10 mouse cellular contexts compared by ENCODE assay signal in the genomic region with DNA sequence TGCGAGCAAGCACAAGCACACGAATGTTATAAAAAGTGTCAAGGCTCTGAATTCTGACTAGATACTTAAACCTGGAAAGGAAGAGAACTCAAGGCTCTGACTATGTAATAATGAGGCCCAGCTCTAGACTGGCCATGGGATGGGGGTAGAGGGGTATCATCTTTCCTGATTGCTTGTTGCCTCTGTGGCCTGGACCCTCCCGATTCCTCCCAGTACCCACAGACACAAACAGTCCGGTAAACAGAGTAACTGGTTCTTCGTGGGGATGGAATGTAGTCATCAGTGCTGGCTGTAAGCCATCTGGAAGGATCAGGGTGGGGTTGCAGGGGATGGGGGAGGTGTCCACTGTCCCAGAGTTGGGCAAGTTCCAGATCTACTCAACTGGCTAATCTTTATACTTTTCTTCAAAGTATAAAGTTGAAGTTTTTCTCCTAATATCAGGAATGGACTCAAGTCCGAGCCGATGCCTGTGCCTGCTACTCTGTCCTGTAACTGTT. TPM values are rescaled to one million over a fixed set of nuclear protein-coding genes. Genes with fewer than 3 reads are reported as not detected.
DNase-seq lines count a peak whose midpoint lies in the region; ATAC-seq and TF ChIP-seq lines count a peak whose summit lies in the region.
"Had no signal": no experiment of that assay in that cellular context is flagged by ENCODE, and none has a peak within 500 bp of the region (broad histone marks: within the 10 kb centered on the region; RNA-seq: fewer than 3 reads in every experiment).

No protein-coding gene starts in this region.

- no peaks in the 10 kb centered on the region for H3K27me3 ChIP-seq in lung, embryonic 16.5 days (ENCODE audit: control insufficient read depth, insufficient read depth, low read depth, low read length)
- H3K27me3 ChIP-seq in stomach, embryonic 15.5 days (replicated peaks) = no peaks in the 10 kb centered on the region
- H3K27me3 ChIP-seq: neural tube, embryonic 15.5 days had no signal

- TF ChIP-seq CTCF in embryonic fibroblast, embryonic 13.5 days (IDR thresholded peaks at IDR 0.05; ENCODE audit: borderline replicate concordance, insufficient read depth, low read length) = no peak

- no peak overlapping the region for H3K4me3 ChIP-seq in lung, embryonic 16.5 days (ENCODE audit: low read length)
- no peak overlapping the region for H3K4me3 ChIP-seq in embryonic fibroblast, embryonic 13.5 days (ENCODE audit: insufficient read depth, low read length)
- no peak overlapping the region for H3K4me3 ChIP-seq in stomach, embryonic 15.5 days (replicated peaks)
- H3K4me3 ChIP-seq: neural tube, embryonic 15.5 days had no signal

- no peak overlapping the region for H3K9ac ChIP-seq in lung, embryonic 16.5 days (ENCODE audit: low read length)
- no peak overlapping the region for H3K9ac ChIP-seq in stomach, embryonic 15.5 days
- H3K9ac ChIP-seq: neural tube, embryonic 15.5 days had no signal

- peaks cover 16% of the 10 kb centered on the region for H3K4me1 ChIP-seq in lung, embryonic 16.5 days (replicated peaks; ENCODE audit: control insufficient read depth, insufficient read depth, low read length)
- peaks cover 16% of the 10 kb centered on the region for H3K4me1 ChIP-seq in embryonic fibroblast, embryonic 13.5 days (ENCODE audit: control insufficient read depth, insufficient read depth, low read length)
- H3K4me1 ChIP-seq in stomach, embryonic 15.5 days = peaks cover 5% of the 10 kb centered on the region; the same call in 1 of the 2 replicates
- H3K4me1 ChIP-seq: neural tube, embryonic 15.5 days had no signal

- no peak for DNase-seq in lung, postnatal 25 days (ENCODE audit: low spot score)
- DNase-seq in kidney, postnatal 14 days = peak; percentile 34
- no peak for DNase-seq in heart, adult 11 months
- DNase-seq in left cerebral cortex, postnatal 14 days (ENCODE audit: low spot score in 2 of 2) = no peak
- DNase-seq: cerebellum, adult 8-10 months had no signal

- no peak overlapping the region for H3K4me2 ChIP-seq in lung, embryonic 16.5 days (ENCODE audit: low read depth, low read length)
- H3K4me2 ChIP-seq in stomach, embryonic 15.5 days = no peak overlapping the region
- H3K4me2 ChIP-seq: neural tube, embryonic 15.5 days had no signal

- no peaks in the 10 kb centered on the region for H3K9me3 ChIP-seq in lung, embryonic 16.5 days (ENCODE audit: control insufficient read depth, low read length)
- H3K9me3 ChIP-seq in stomach, embryonic 15.5 days = no peaks in the 10 kb centered on the region
- H3K9me3 ChIP-seq: neural tube, embryonic 15.5 days had no signal

- H3K36me3 ChIP-seq in lung, embryonic 16.5 days (ENCODE audit: control insufficient read depth, insufficient read depth, low read length) = no peaks in the 10 kb centered on the region
- H3K36me3 ChIP-seq in stomach, embryonic 15.5 days = no peaks in the 10 kb centered on the region

- TF ChIP-seq POLR2A in embryonic fibroblast, embryonic 13.5 days (IDR thresholded peaks at IDR 0.05; ENCODE audit: low read depth, low read length) = no peak

- peak overlapping the region; percentile 56; the same call in 1 of the 2 replicates for H3K27ac ChIP-seq in lung, embryonic 16.5 days (ENCODE audit: low read length)
- H3K27ac ChIP-seq in embryonic fibroblast, embryonic 13.5 days (ENCODE audit: insufficient read depth, low read length) = 0 out of 2 replicates have a peak overlapping the region, but pooled peaks have one; percentile 6
- peak overlapping the region; percentile 55 for H3K27ac ChIP-seq in stomach, embryonic 15.5 days
- H3K27ac ChIP-seq: neural tube, embryonic 15.5 days had no signal

- intact Hi-C loops in left cerebral cortex, postnatal 14 days (cut with DNase I) = loop anchor here (5.0 kb wide), 1 partner anchor 40 kb away; no protein-coding TSS in a partner anchor

- peak; percentile 26; the same call in 1 of the 2 replicates for ATAC-seq in lung, embryonic 16.5 days (ENCODE audit: low read depth)
- no peak for ATAC-seq in stomach, embryonic 15.5 days (ENCODE audit: insufficient read depth, low FRiP score, low read depth)
- ATAC-seq: midbrain, embryonic 16.5 days had no signal

- 38% methylated on average over 7 of the region's 7 CpGs for WGBS in lung, embryonic 16.5 days
- WGBS in stomach, embryonic 15.5 days = 52% methylated on average over 7 of the region's 7 CpGs

RNA-seq across cellular contexts. Expression of a gene that starts 17.5 kb away (rescaled TPM):
- polyA plus RNA-seq in lung, embryonic 16.5 days (2015; fragmentation: Nextera tagmentation; extraction: Ambion mirVana) = 78.6 and 79.6 TPM in 2 replicates
- polyA plus RNA-seq in embryonic fibroblast, embryonic 13.5 days (2011; ENCODE audit: insufficient read length, low read depth, missing spikeins) = 19.8 and 21.1 TPM in 2 replicates
- 64.5 and 65.8 TPM in 2 replicates for polyA plus RNA-seq in stomach, embryonic 15.5 days (2015; fragmentation: Nextera tagmentation; extraction: Ambion mirVana)
- 10 to 100 TPM; 22.6 to 27.0 TPM for total RNA-seq in left cerebral cortex, postnatal 14 days (2021)

RNA-seq across cellular contexts. Expression of a gene that starts 44.7 kb away (rescaled TPM):
- polyA plus RNA-seq in lung, embryonic 16.5 days (2015; fragmentation: Nextera tagmentation; extraction: Ambion mirVana) = 15.8 and 16.7 TPM in 2 replicates
- 88.4 and 106 TPM in 2 replicates for polyA plus RNA-seq in embryonic fibroblast, embryonic 13.5 days (2011; ENCODE audit: insufficient read length, low read depth, missing spikeins)
- 16.2 and 16.6 TPM in 2 replicates for polyA plus RNA-seq in stomach, embryonic 15.5 days (2015; fragmentation: Nextera tagmentation; extraction: Ambion mirVana)
- 100 to 1,000 TPM; 110 to 111 TPM for total RNA-seq in left cerebral cortex, postnatal 14 days (2021)

Comparison
In these comparisons a context has a peak if more than half of its experiments do, and no peak if none do; other contexts are left out.
1. H3K27ac ChIP-seq: peak in every context shown above with its lines; median percentile 56 in lung, embryonic 16.5 days; 55 in stomach, embryonic 15.5 days; 6 in embryonic fibroblast, embryonic 13.5 days.